Mouse (Mus musculus) c-Kit-positive CD71-positive TER-119-positive erythroid progenitor cells, embryonic 14.5 days (primary cell): ENCODE data around the gene Tsen34.

Experiments
- DNase-seq: peaks from one replicate; pipeline ENCODE4 v3.0.0-alpha.2; 2013; ENCODE audit warnings: low spot score

Tsen34 gene

DNA sequence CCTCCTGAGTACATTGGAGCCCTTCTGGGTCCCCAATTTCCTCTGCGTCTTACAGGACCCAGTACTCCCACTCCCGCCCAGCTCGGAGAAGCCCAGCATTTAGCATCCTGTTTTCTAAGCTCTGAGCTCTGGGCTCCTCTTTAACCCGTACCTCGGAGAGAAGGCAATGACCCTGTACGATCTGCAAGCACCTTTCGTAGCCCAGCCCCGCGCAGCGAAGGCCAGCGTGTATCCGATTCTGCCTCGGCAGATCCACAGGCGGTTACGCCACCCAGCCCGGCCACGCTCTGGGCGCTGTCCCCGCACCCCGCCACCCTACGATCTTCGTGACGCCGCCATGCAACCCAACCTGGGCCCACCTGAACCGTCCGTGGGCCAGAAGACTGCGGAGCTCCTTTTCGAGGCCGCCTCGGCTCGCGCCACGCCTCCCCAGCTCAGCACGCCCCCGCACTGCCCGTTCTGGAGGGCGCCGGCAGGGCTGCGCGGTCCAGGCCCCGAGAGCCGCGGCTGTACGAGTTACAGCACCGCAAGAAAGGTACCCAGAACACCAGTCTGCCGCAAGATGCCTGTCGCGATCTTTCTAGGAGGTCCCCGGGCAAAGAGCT, at the start of gene Tsen34:
Tsen34 (plus strand) TSS at position 482 of the 605 bp plus-strand sequence.
- no peak for DNase-seq

GRCm38 (mm10) chr7:3643412-3643811, 49.3 kb upstream of the Tsen34 start:
- DNase-seq: no peak

DNA sequence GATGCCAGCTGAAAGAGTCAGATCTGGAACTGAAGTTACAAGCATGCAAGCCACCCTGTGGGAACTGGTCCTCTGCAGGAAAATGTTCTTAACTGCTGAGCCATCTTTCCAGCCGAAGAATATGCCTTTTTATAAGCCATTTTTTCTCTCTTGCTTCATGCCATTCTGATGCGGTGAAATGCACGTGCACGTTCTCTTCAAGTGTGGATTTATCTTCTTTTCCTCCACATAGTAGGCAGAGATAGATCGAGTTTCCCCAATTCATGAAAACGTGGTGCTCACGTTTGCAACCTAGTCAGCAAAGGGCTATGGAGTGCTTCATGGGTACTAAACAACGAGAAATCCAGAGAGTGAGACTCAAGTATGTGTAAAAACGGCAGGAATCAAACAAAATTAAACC, 48.8 kb upstream of the Tsen34 start:
- no peak for DNase-seq

DNA sequence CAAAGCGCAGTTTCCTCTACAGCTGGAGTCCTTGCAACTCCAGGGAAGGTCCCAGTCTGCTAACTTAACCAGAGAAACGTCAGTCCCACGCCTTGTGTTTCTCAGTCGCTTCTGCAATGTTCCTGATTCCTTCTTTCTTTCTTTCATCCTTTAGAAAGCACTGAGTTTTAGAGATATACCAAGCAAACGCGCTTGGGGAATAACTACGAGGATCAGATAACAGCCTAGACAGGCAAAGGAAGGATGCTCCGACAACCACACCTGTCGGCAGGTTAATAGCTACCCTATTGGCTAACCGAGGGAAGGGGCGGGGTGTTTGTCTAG, 48.4 kb upstream of the Tsen34 start:
- no peak for DNase-seq

DNA sequence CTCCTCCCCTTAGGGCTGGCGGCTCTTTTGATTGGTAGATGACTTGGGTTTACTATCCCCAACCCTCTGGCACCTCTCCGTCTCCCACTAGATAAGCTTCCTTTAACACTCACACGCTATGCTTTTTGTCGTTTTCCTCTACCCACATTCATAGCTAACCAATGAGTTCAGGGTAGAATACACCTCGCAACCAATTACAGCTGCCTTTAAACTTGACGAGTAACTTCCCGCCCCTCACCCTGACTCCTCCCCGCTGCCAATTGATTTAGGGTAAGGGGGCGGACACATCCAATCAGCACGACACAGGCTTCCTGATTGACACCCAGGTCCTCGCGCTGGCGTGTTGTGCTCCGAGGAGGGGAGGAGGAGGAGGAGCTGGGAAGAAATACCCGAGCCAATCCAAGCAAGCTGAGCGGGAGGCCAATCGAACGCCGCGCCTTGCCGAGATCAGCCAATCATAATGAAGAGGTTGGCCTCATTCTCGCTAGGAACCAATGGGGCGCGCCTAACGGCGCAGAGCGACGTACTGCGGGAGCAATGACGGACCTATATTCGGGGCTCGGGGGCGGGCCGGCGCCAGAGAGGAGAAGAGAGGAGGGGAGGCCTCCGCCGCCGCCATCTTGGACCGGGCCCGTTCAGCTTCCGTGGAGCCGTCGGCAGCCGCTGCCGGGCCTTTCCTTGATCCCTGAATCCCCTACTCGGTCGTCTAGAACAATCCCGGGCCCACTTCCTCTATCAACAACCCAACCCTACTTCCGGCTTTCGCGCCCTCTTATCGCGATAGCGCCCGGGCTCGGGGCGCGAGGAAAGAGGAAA, 47.8 kb upstream of the Tsen34 start, which contains the start of gene Cnot3:
Cnot3 (plus strand) TSS at position 597 of the 816 bp plus-strand sequence.
- peak; percentile 98 for DNase-seq

DNA sequence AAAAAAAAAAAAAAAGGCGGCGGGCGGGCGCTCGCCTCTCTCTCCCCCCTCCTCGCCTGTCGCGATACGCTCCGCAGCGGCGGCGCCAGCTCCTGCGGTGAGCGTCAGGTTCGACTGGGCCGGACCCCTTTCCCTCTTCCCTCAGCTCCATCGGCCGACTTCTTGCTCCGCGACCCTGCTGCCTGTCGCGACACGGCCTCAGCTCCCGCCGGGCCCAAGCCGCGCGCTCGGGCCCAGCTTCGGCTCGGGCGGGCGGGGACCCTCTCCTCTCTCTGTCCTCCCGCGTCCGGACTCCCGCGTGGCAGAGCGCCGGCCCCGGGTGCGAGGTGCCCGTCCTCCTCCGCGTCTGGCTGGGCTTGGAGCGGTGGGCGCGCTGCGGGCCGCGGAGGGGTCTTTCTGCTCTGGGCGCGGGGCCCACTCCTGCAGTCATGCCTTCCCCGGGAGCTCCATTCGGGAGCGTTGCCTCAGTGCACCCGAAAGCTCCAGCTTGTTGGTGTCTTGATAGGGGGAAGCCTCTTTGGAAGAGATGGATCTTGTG, 47.1 kb upstream of the Tsen34 start:
- no peak for DNase-seq

DNA sequence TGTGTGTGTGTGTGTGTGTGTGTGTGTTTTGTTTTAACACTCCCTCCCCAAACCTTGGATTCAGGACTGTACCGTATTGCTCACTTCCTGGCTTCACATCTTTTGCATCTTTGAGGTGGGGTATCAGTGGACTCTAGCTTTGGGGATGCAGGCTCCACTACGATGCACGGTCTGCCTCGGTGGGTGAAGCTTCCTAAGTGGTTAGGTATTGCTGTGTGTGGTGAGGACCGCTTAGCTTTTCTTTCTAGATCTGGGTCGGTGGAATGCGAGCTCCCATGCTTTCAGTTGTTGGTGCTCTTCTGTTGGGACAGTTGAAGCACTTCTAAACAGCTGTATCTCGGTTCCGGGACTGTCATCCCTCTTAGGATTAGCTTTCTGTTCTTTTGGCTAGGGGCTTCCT, 46.5 kb upstream of the Tsen34 start:
- peak; percentile 13 for DNase-seq

GRCm38 (mm10) chr7:3646641-3647040, 46.0 kb upstream of the Tsen34 start:
- peak; percentile 15 for DNase-seq

GRCm38 (mm10) chr7:3656966-3657365, 35.7 kb upstream of the Tsen34 start:
- DNase-seq: no peak

DNA sequence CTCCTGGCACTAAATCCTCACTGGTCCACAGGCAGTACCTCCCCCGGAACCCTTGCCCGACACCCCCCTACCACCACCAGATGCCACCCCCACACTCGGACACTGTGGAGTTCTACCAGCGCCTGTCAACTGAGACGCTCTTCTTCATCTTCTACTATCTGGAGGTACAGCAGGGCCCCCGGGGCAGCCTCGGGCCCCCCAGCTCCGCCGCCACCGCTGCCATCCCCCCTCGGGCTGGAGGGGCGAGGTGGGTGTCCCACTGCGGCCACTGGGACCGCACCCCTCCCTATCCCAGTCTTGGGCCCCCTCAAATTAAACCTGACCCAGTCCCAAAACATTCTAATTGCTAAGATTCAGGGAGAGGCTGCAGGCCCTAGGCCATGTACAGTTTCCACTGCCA, 34.1 kb upstream of the Tsen34 start:
- no peak for DNase-seq

- DNase-seq: no peak
These were observed 28.0 kb upstream of the Tsen34 start for GRCm38 (mm10) chr7:3664524-3665214.

DNA sequence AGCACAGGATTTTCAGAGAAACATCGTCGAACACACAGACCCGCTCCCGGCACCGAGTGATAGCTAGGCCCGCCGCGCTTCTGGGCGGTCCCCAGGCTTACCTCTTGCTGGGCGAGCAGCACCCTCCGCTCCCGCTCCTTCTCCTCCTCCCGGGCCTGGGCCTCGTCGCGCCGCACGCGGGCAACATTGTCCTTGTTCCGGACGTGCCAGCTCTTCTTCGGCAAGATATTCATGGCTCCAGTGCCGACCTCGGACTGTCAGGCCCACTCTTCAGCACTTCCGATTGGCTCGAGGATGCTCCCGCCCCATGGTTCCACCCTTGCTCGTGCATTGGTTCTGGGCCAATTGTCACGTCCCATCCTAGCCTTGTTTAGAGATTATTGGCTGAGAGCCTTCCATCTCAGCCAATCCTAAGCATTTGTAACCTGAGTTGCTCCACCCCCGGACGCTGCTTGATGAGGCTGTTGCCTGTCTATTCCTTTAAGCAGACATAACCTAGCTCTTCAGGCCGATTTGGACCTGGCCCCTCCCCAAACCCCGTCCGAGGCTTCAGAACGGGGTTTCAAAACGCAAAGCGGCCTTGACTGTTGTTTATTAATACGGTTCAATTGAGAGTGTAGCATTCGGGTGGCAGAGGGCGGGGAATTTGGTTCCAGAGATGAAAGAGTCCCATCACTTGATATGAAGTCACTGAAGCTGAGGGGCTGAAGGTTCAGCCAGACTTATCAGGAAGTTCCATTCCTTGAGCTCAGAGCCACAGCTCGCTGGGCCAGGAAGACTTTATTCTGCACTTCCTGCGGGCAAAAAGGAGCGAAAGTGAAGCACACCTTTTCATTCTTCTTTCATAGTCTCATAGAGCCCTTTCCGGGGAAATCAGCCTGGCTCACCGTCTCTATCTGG, 27.2 kb upstream of the Tsen34 start, which contains the start of gene Leng1:
Leng1 (minus strand) TSS at position 626 of the 900 bp plus-strand sequence.
- peak; percentile 98 for DNase-seq

- DNase-seq: peak; percentile 65
These were observed 25.7 kb upstream of the Tsen34 start for GRCm38 (mm10) chr7:3666921-3667391.

DNA sequence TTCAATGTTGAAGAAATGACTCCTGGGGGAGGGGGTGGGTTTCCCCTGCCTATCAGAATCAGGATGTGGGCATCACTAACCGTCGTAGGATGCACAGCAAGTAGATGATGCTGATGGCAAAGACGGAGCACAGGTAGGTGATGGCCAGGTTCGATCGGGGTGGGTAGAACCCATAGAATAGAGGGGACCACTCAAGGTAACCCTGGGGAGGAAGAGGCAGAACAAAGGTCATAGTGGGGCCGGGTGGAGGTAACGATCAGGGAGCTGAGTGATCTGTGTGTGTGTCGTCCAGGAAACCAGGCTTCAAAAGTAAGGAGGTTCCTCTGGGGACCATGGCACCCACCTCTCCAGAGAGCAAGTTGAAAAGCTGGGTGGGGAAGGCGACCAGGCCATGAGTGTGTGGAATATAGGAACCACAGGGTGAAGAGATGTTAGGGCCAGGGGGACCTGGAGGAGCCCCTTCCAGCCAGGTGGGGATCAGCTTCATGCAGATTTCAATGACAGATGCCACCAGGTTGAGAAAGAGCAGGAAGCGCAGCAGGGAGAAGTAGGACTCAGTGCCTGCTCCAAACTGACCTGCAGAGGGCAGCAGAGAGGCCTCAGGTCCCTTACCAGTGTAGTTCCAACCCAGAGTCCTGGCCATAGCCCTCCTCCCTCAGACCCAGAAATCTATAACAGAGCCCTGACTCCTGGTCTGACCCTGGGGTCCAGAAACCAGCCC, 18.0 kb upstream of the Tsen34 start:
- peak; percentile 79 for DNase-seq

DNA sequence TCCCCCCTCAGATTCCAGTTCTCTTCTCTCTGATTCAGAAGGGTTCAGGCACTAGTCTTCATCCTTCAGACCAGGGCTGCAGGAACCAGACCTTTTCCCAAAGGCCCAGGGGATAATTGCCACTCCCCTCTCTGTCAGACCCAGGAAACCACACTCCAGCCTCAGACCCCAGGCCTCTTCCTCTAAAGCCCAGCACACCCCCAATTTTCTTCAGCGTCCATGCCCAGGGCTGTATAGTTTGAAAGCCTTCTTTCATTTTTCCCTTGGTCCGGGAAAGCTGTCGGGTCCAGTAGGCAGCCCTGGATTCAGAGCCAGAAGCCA, 17.5 kb upstream of the Tsen34 start:
- DNase-seq: no peak

GRCm38 (mm10) chr7:3676371-3676770, 16.3 kb upstream of the Tsen34 start:
- DNase-seq: no peak

- no peak for DNase-seq
These were observed 15.3 kb upstream of the Tsen34 start, which contains the start of gene Tmc4 for GRCm38 (mm10) chr7:3677342-3677741. Gene Tmc4 (minus strand): TSS chr7:3677553.

- no peak for DNase-seq
These were observed 8.6 kb upstream of the Tsen34 start for GRCm38 (mm10) chr7:3683908-3684550.

- DNase-seq: no peak
These were observed 8.0 kb upstream of the Tsen34 start for GRCm38 (mm10) chr7:3684698-3685097.

GRCm38 (mm10) chr7:3685400-3686187, 7.1 kb upstream of the Tsen34 start:
- DNase-seq: no peak
